Mouse (Mus musculus) neural tube, embryonic 12.5 days (tissue): ENCODE results near the gene Srrm2. TPM values are rescaled to one million over a fixed set of nuclear protein-coding genes. Genes with fewer than 3 reads are reported as not detected.

Source experiments
- ATAC-seq: fragments of 200-750 bp; cut with Nextera tagmentation; 2 replicates; pipeline ENCODE4 v1.8.0; 2017; ENCODE audit warnings: low read depth, mild to moderate bottlenecking, moderate TSS enrichment, moderate library complexity; ENCODE audit not compliant: low FRiP score
- H3K27ac ChIP-seq: fragments of 300-500 bp; sonication (generic); 2 replicates; pipeline ENCODE4 v1.5.1; 2016
- H3K27me3 ChIP-seq: fragments of 300-500 bp; sonication (generic); replicated peaks from 2 replicates; pipeline ENCODE4 v1.6.1; 2016; ENCODE audit warnings: mild to moderate bottlenecking
- H3K36me3 ChIP-seq: fragments of 300-500 bp; sonication (generic); 2 replicates; pipeline ENCODE4 v1.6.1; 2016; ENCODE audit warnings: mild to moderate bottlenecking
- H3K4me1 ChIP-seq: fragments of 300-500 bp; sonication (generic); 2 replicates; pipeline ENCODE4 v1.6.1; 2016
- H3K4me2 ChIP-seq: fragments of 300-500 bp; sonication (generic); replicated peaks from 2 replicates; pipeline ENCODE4 v1.6.1; 2016; ENCODE audit warnings: mild to moderate bottlenecking
- H3K4me3 ChIP-seq: fragments of 300-500 bp; sonication (generic); 2 replicates; pipeline ENCODE4 v1.5.1; 2016
- H3K9ac ChIP-seq: fragments of 300-500 bp; sonication (generic); 2 replicates; pipeline ENCODE4 v1.6.1; 2016; ENCODE audit warnings: mild to moderate bottlenecking
- H3K9me3 ChIP-seq: fragments of 300-500 bp; sonication (generic); 2 replicates; pipeline ENCODE4 v1.6.1; 2016; ENCODE audit warnings: mild to moderate bottlenecking
- WGBS: fragments of 180-500 bp; shearing (Covaris S2); methylation state at CpG from one replicate; pipeline ENCODE4 v1.1.7; 2016; 5-methylcytosine and 5-hydroxymethylcytosine counted together
- polyA plus RNA-seq: library from polyadenylated mRNA; unstranded; fragments of >200 nt; fragmentation: Nextera tagmentation; extraction: Ambion mirVana; gene quantifications from 2 replicates; pipeline ENCODE4 v1.2.1, GENCODE M21; 2016

The Srrm2 gene
- polyA plus RNA-seq, 1 experiment from 2014 or later: 617 TPM

GRCm38 (mm10) chr17:23843812-23844273 is 53.5 kb downstream of the Srrm2 start, which contains the start of the genes Prss32 and Prss41:
Gene Prss32 (plus strand): TSS chr17:23843855.
Gene Prss41 (minus strand): TSS chr17:23844172.
- WGBS: 17% methylated on average over 19 of the region's 19 CpGs
- no peaks in the 10 kb centered on the region for H3K9me3 ChIP-seq
- H3K4me3 ChIP-seq: no peak within 1 kb of the TSS
- H3K4me2 ChIP-seq: peak within 1 kb of the TSS; percentile 45
- 0 out of 2 replicates have a peak, but pooled peaks cover 7% of the 10 kb centered on the region for H3K27me3 ChIP-seq
- H3K36me3 ChIP-seq: no peaks in the 10 kb centered on the region
- no peak within 1 kb of the TSS for H3K9ac ChIP-seq
- no peaks in the 10 kb centered on the region for H3K4me1 ChIP-seq
- H3K27ac ChIP-seq: no peak within 1 kb of the TSS
- 0 out of 2 replicates have a peak, but pooled peaks have one; percentile 33 for ATAC-seq

GRCm38 (mm10) chr17:23850028-23850427 is 59.7 kb downstream of the Srrm2 start:
- Histone ChIP-seq H3K9me3 (no peaks in the 10 kb centered on the region), H3K27me3 (0 out of 2 replicates have a peak, but pooled peaks cover 3% of the 10 kb centered on the region), H3K4me3 (no peak overlapping the region), H3K27ac (no peak overlapping the region), H3K4me1 (no peaks in the 10 kb centered on the region), H3K36me3 (no peaks in the 10 kb centered on the region), H3K4me2 (no peak overlapping the region), H3K9ac (no peak overlapping the region)
- no peak for ATAC-seq
- 60% methylated on average over 2 of the region's 2 CpGs for WGBS

GRCm38 (mm10) chr17:23850853-23851749 is 60.8 kb downstream of the Srrm2 start:
- 63% methylated on average over 19 of the region's 19 CpGs for WGBS
- Histone ChIP-seq H3K27ac (no peak overlapping the region), H3K4me2 (no peak overlapping the region), H3K9me3 (no peaks in the 10 kb centered on the region), H3K27me3 (0 out of 2 replicates have a peak, but pooled peaks cover 3% of the 10 kb centered on the region), H3K36me3 (no peaks in the 10 kb centered on the region), H3K4me3 (no peak overlapping the region), H3K9ac (no peak overlapping the region), H3K4me1 (no peaks in the 10 kb centered on the region)
- peak; percentile 4; the same call in 1 of the 2 replicates for ATAC-seq

DNA sequence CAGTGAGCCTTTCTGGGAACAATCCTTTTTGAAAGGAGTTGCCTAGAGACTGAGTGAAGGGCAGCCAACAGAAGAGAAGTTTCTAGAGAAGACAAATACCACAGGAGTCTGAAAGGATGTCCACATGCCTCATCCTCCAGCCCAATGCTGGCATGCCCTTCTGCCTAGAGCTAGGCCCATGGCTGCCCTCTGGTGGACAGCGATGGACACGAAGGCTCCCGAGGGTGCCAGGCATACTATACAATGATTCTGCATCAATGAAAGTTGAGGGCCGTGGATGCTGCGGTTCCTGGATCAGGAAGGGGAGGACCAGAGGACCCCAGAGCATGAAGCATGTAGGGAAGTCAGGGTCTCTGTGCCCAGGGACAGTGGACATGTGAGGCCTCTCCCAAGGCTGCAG is 63.0 kb downstream of the Srrm2 start:
- no peak overlapping the region for H3K9ac ChIP-seq
- H3K27me3 ChIP-seq: no peaks in the 10 kb centered on the region
- H3K36me3 ChIP-seq: no peaks in the 10 kb centered on the region
- no peak overlapping the region for H3K27ac ChIP-seq
- H3K4me3 ChIP-seq: no peak overlapping the region
- 33% methylated on average over 5 of the region's 5 CpGs for WGBS
- no peak; the same call in 1 of the 2 replicates for ATAC-seq
- no peak overlapping the region for H3K4me2 ChIP-seq
- H3K9me3 ChIP-seq: no peaks in the 10 kb centered on the region
- H3K4me1 ChIP-seq: no peaks in the 10 kb centered on the region

GRCm38 (mm10) chr17:23854229-23854765 is 64.0 kb downstream of the Srrm2 start:
- Histone ChIP-seq H3K4me2 (no peak overlapping the region), H3K9ac (no peak overlapping the region), H3K9me3 (no peaks in the 10 kb centered on the region), H3K4me3 (no peak overlapping the region), H3K27ac (no peak overlapping the region), H3K36me3 (no peaks in the 10 kb centered on the region), H3K27me3 (no peaks in the 10 kb centered on the region), H3K4me1 (no peaks in the 10 kb centered on the region)
- ATAC-seq: no peak
- WGBS: 86% methylated on average over 10 of the region's 10 CpGs

- Histone ChIP-seq H3K9ac (no peak overlapping the region), H3K4me3 (no peak overlapping the region), H3K4me2 (no peak overlapping the region), H3K9me3 (no peaks in the 10 kb centered on the region), H3K27ac (no peak overlapping the region), H3K27me3 (no peaks in the 10 kb centered on the region), H3K36me3 (no peaks in the 10 kb centered on the region), H3K4me1 (no peaks in the 10 kb centered on the region)
- ATAC-seq: no peak
- 84% methylated on average over 6 of the region's 6 CpGs for WGBS
These were observed 66.9 kb downstream of the Srrm2 start for GRCm38 (mm10) chr17:23857193-23857592.

GRCm38 (mm10) chr17:23857913-23858312 is 67.6 kb downstream of the Srrm2 start:
- Histone ChIP-seq H3K36me3 (no peaks in the 10 kb centered on the region), H3K4me2 (no peak overlapping the region), H3K4me1 (no peaks in the 10 kb centered on the region), H3K27ac (no peak overlapping the region), H3K27me3 (no peaks in the 10 kb centered on the region), H3K9ac (no peak overlapping the region), H3K9me3 (no peaks in the 10 kb centered on the region), H3K4me3 (no peak overlapping the region)
- WGBS: 86% methylated on average over 2 of the region's 2 CpGs
- ATAC-seq: no peak

- H3K27me3 ChIP-seq: no peaks in the 10 kb centered on the region
- no peak overlapping the region for H3K27ac ChIP-seq
- no peak overlapping the region for H3K9ac ChIP-seq
- no peak for ATAC-seq
- H3K36me3 ChIP-seq: no peaks in the 10 kb centered on the region
- H3K4me3 ChIP-seq: no peak overlapping the region
- H3K4me2 ChIP-seq: no peak overlapping the region
- 87% methylated on average over 4 of the region's 4 CpGs for WGBS
- no peaks in the 10 kb centered on the region for H3K9me3 ChIP-seq
- no peaks in the 10 kb centered on the region for H3K4me1 ChIP-seq
These were observed 72.6 kb downstream of the Srrm2 start for GRCm38 (mm10) chr17:23862926-23863325.

GRCm38 (mm10) chr17:23867756-23868155 is 77.4 kb downstream of the Srrm2 start, which contains the start of gene Prss21:
Gene Prss21 (plus strand): TSS chr17:23868056.
- Histone ChIP-seq H3K4me1 (no peaks in the 10 kb centered on the region), H3K9ac (no peak within 1 kb of the TSS), H3K27me3 (no peaks in the 10 kb centered on the region), H3K9me3 (no peaks in the 10 kb centered on the region), H3K4me3 (no peak within 1 kb of the TSS), H3K4me2 (no peak within 1 kb of the TSS), H3K36me3 (no peaks in the 10 kb centered on the region), H3K27ac (no peak within 1 kb of the TSS)
- no peak for ATAC-seq
- WGBS: 86% methylated on average over 15 of the region's 15 CpGs

GRCm38 (mm10) chr17:23868513-23868912 is 78.2 kb downstream of the Srrm2 start:
- WGBS: 92% methylated on average over 11 of the region's 11 CpGs
- no peak overlapping the region for H3K27ac ChIP-seq
- no peak overlapping the region for H3K4me3 ChIP-seq
- ATAC-seq: no peak
- H3K9ac ChIP-seq: no peak overlapping the region
- no peaks in the 10 kb centered on the region for H3K9me3 ChIP-seq
- no peaks in the 10 kb centered on the region for H3K36me3 ChIP-seq
- H3K4me2 ChIP-seq: no peak overlapping the region
- no peaks in the 10 kb centered on the region for H3K27me3 ChIP-seq
- H3K4me1 ChIP-seq: no peaks in the 10 kb centered on the region
